Mouse (Mus musculus) liver, adult 2 months (tissue): ENCODE measurements around the gene Dlg3.

Source experiments
- CTCF ChIP-seq: fragments of 200-500 bp; IDR thresholded peaks from 2 replicates; pipeline ENCODE4 v1.5.1; 2011; ENCODE audit warnings: low read depth, low read length, control low read depth
- POLR2A ChIP-seq: fragments of 200-500 bp; IDR thresholded peaks from 2 replicates; pipeline ENCODE4 v1.6.1; 2011; ENCODE audit warnings: low read length, control low read depth; ENCODE audit not compliant: insufficient read depth; ENCODE audit errors: extremely low read depth

DNA sequence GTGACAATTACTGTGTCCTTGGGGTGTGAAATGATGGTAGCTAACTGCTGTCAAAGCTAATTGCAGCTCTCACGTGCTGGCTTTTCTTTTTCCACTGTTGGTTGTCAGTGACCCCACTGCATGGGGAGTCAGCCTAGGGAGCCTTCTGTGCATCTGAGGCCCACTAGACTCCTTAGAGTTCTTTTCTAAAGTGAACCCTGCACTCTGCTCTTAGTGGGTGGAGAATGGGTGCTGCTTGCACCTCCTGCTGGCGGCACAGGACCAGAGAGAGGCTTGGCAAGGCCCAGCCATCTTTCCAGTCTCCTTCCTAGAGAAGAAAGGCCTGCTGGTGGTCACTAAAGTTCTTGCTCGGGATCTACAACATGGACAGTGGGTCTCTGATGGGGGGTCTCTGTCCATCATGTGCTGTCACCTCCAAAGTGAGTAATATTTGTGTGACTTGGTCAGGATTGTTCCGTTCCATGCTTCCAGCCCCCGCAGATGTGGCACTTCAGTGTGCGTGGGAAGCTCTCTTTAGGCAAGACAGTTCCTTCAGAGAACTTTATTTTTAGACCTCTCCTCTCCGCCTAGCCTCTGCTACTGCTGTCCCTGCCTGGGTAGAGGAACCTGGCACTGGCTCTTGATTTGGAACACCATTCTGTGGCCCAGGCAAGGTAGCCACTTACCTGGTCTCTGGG, 30.5 kb downstream of the Dlg3 start:
- TF ChIP-seq CTCF (no peak), POLR2A (no peak)
